Mouse (Mus musculus) cerebellum, adult (tissue): Measurements from ENCODE around the gene Cacna1i.

Experiments used
- ATAC-seq: cut with Nextera tagmentation; 2 replicates; pipeline ENCODE4 v1.9.2; 2017; ENCODE audit warnings: mild to moderate bottlenecking, moderate library complexity, mixed read lengths; ENCODE audit not compliant: insufficient number of reproducible peaks, low FRiP score, low TSS enrichment

Cacna1i gene

DNA sequence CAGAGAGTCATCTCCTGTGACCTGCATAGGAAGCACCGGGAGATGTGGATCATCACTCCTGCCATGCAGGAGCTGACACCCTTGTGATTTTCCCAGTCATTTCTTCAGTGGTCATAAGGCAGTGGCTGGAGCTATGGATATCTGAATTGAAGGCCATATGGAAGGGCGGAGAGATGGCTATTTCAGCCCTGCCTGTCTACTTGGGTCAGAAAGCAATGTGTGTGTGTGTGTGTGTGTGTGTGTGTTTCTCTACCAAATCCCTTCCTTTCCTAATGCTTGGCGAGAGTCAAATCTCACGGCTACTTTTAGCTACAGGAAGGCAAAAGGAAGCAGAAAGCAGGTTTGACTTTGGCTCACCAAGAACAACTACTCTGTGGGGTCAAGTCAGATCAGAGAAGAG, 39.9 kb downstream of the Cacna1i start:
- no peak for ATAC-seq

- ATAC-seq = peak; percentile 69; the same call in 1 of the 2 replicates
These were observed 40.9 kb downstream of the Cacna1i start for GRCm38 (mm10) chr15:80327743-80328540.

- ATAC-seq = no peak
These were observed 43.2 kb downstream of the Cacna1i start for GRCm38 (mm10) chr15:80330276-80330675.

- no peak for ATAC-seq
These were observed 47.7 kb downstream of the Cacna1i start for GRCm38 (mm10) chr15:80334766-80335165.

DNA sequence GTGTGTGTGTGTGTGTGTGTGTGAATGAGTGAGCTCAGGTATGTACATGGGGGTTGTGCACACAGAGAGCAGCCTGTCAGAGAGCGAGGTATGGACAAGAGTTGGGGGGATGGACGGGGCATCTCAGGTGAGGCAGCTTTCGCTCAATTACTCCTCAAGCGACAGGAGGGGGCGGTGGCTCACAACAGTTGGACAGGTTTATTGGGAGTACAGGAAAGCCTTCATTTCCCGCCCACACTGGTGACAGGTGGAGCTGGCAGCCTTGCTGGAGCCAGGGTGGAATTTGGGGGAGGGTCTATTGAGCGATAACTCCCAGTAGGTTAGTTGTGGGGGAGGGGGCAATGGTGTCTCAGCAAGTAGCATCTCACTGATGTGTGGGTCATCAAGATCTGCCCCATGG, 48.2 kb downstream of the Cacna1i start:
- ATAC-seq = no peak

GRCm38 (mm10) chr15:80340348-80340747, 53.3 kb downstream of the Cacna1i start:
- ATAC-seq = no peak

GRCm38 (mm10) chr15:80342394-80342793, 55.4 kb downstream of the Cacna1i start:
- no peak for ATAC-seq

GRCm38 (mm10) chr15:80343031-80343430, 56.0 kb downstream of the Cacna1i start:
- ATAC-seq = peak; percentile 93

DNA sequence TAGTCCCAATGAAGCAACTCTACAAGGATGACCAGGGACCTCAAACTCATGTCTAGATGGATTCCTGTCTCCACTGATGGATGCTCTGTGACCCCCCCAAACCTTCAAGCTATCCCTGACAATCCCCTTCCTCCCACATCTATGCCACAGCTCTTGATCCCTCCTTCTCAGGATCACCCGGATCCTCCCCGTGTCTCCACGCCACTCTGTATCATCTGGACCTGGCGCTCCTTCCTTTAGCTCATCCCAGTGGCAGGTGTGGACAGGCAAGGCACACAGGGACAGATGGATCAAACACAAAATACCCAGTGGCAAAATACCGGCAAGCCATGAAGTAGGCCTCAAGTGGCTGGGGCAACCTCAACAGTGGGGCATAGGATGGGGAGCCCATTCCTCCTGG, 56.7 kb downstream of the Cacna1i start:
- ATAC-seq = no peak

DNA sequence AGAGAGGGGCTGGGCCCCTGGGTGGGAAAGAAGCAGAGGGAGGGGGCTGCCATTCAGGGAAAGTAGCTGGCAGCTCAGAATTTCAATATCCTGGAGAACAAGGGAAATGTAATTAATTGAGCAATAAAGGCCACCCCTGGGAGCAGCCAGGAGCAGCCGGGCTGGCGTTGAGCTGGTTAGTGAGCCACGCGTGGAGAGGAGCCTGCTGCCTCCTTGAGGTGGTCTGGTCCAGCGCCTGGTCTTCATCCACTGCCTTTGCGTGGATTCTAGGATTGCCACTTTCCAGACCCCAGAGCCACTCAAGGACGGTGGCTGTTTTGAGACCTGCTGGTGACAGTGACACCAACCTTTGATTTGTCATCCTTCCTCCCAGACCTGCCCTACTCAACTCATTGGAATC, 59.5 kb downstream of the Cacna1i start:
- ATAC-seq = no peak

- no peak for ATAC-seq
These were observed 63.4 kb downstream of the Cacna1i start for GRCm38 (mm10) chr15:80350431-80350830.

DNA sequence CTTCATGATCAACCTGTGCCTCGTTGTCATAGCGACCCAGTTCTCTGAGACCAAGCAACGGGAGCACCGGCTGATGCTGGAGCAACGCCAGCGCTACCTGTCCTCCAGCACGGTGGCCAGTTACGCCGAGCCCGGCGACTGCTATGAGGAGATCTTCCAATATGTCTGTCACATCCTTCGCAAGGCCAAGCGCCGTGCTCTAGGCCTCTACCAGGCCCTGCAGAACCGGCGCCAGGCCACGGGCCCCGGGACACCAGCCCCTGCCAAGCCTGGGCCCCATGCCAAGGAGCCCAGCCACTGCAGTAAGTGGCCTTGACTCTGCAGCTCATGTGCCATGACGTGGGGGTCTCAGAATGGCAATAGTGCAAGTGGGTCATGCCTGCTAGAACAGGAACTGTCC, 71.8 kb downstream of the Cacna1i start:
- peak; percentile 62 for ATAC-seq

GRCm38 (mm10) chr15:80361780-80362508, 74.9 kb downstream of the Cacna1i start:
- ATAC-seq = no peak

GRCm38 (mm10) chr15:80362509-80363172, 75.6 kb downstream of the Cacna1i start:
- ATAC-seq = peak; percentile 70

DNA sequence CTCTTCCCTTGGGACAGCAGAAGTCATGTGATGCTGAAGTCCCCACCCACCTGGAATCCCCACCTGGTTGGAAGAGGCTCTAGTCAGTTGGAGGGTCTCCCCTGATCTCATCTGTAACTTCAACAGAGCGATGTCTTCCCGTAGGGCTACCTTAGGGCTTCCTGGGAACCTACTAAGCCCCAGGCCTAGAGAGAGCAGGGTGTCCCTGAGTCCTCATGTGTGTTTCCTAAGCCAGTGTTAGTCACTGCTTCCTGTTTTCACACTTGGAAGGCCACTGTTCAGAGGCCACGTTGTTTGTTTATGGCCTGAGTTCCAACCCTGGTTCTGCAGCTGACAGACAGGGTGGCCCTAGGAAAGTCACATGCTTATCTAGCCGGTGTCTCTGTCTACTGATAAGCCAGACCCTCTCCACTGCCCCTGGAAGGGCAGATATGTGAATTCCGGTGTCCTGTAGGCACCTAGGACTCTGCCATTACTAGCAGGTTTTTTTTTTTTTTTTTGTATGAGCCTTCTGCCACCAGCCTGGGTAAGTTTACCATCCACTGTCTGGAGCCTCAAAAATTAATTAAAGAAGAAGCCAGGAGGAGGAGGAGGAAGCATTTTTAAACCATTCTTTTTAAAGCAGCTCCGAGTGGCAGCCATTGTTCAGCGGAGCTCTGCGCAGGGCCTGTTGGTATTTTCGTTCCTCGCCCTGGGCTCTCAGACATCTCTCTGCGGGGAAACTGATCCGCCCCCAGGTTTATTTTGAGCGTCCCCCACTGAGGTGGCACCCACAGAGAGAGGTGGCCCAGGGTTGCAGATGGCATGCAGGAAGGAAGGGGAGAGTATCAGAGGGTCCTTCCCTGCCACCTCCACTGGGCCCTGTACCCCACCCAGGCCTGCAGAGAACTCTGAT, 77.0 kb downstream of the Cacna1i start:
- ATAC-seq = no peak

- ATAC-seq = no peak
These were observed 79.9 kb downstream of the Cacna1i start for GRCm38 (mm10) chr15:80366899-80367298.

GRCm38 (mm10) chr15:80373219-80373964, 86.4 kb downstream of the Cacna1i start:
- peak; percentile 59; the same call in 1 of the 2 replicates for ATAC-seq

- no peak for ATAC-seq
These were observed 87.8 kb downstream of the Cacna1i start for GRCm38 (mm10) chr15:80374854-80375253.

DNA sequence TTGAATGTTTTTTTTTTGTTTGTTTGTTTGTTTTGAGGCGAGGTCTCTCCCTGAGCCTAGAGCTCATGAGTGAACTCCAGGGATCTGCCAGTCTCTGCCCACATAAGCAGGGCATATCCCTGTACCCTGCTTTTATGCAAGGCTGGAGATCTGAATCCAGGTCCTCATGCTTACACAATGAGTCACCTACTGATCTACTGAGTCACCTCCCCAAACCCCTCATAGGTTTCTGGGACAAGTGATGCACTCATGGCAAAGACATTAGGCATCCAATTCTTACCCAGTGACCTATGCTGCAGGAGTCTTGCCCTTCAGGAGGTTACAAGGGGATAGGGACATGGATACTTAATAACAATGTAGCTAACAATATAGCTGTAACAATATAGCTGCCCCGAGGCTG, 100.1 kb downstream of the Cacna1i start:
- no peak for ATAC-seq
